Mouse (Mus musculus): ENCODE results near the gene Fsip1.

DNA sequence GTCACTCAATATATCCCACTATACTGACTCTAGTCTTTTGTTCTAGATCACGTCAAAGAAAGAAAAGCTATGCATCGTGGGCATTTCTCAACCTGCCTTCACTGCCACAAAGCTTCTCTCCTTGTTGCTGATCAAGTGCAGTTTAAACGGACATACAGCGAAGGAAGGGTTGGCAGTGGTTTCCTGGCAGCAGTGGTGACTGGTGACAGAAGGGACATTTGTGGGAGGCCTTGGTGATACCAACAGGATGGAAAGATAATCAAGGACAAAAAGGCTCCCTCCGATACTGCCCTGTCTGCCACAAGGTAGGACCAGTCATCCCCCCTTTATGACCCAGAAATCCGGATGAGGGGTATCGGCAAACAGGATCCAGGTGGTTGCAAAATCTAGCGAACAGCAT is 21.5 kb upstream of the Fsip1 start:
- no peak for TF ChIP-seq CTCF (IDR thresholded peaks at IDR 0.05)
- TF ChIP-seq EP300 (IDR thresholded peaks at IDR 0.05) = no peak
